Mouse (Mus musculus): ENCODE data around the gene Vps50. TPM values are rescaled to one million over a fixed set of nuclear protein-coding genes. Genes with fewer than 3 reads are reported as not detected.
"Not testable (repeated sequence)": the region's sequence is repeated elsewhere in the genome, so short reads cannot be mapped to it uniquely, and the experiment has no call there.

Vps50 gene
- polyA plus RNA-seq, 1 experiment from 2014 or later: 29.2 TPM

DNA sequence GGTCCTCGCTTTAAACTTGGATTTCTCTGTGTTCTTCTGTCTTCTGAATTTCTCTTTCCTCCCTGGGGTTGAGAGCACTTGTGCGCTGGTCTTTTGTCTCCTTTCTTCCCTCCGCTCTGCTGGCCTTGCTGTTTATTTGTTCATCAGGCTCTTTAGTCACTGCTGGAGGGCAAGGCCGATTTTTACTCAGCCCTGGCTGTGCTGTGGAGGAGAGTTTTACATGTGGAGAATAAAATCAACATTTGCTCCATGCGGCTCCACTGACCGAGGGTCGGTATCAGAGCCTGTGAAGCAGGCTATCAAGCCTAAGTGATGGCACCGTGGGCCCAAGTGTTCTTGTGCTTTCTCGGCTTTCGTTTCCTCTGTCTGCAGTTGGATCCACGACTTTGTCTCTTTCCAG lies 13.4 kb downstream of the Vps50 start:
- no peaks in the 10 kb centered on the region for H3K36me3 ChIP-seq (ENCODE audit: insufficient read depth, low read length)
- H3K4me1 ChIP-seq (ENCODE audit: insufficient read depth, low read length): no peaks in the 10 kb centered on the region
- no peak overlapping the region for H3K27ac ChIP-seq (ENCODE audit: low read length)
- ATAC-seq (ENCODE audit: low FRiP score, low TSS enrichment): no peak
- H3K9ac ChIP-seq (replicated peaks; ENCODE audit: low read length): no peak overlapping the region
- H3K4me3 ChIP-seq (ENCODE audit: low read length): no peak overlapping the region
- no peak overlapping the region for H3K4me2 ChIP-seq (replicated peaks; ENCODE audit: low read depth, low read length)
- no peaks in the 10 kb centered on the region for H3K9me3 ChIP-seq (ENCODE audit: low read length)
- H3K27me3 ChIP-seq (ENCODE audit: insufficient read depth, low read length): no peaks in the 10 kb centered on the region
- 70% methylated on average over 11 of the region's 11 CpGs for WGBS

DNA sequence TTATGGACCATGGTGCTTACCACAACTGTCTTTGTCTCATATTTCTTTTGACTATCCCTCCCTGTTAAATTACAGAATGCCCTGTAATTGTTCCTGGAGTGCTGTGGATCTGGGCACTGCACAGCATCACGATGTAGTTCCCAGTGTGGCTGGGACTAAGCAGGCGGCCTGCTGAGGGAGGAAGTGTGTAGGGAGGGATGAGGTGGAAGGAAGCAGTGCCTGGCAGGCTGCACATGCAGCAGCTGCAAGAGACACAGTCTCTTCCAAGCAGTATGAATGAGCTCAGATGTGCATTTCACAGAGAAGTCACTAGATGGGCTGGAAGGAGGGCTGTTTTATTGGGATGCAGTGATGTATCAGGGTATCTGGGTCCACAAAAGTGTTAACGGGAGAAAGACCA lies 14.4 kb downstream of the Vps50 start:
- WGBS: 43% methylated on average over 3 of the region's 3 CpGs
- Histone ChIP-seq H3K9me3 (ENCODE audit: low read length) (no peaks in the 10 kb centered on the region), H3K4me1 (ENCODE audit: insufficient read depth, low read length) (no peaks in the 10 kb centered on the region), H3K4me3 (ENCODE audit: low read length) (no peak overlapping the region), H3K36me3 (ENCODE audit: insufficient read depth, low read length) (0 out of 2 replicates have a peak, but pooled peaks cover 2% of the 10 kb centered on the region), H3K4me2 (replicated peaks; ENCODE audit: low read depth, low read length) (no peak overlapping the region), H3K9ac (replicated peaks; ENCODE audit: low read length) (no peak overlapping the region), H3K27ac (ENCODE audit: low read length) (no peak overlapping the region), H3K27me3 (ENCODE audit: insufficient read depth, low read length) (no peaks in the 10 kb centered on the region)
- no peak for ATAC-seq (ENCODE audit: low FRiP score, low TSS enrichment)

DNA sequence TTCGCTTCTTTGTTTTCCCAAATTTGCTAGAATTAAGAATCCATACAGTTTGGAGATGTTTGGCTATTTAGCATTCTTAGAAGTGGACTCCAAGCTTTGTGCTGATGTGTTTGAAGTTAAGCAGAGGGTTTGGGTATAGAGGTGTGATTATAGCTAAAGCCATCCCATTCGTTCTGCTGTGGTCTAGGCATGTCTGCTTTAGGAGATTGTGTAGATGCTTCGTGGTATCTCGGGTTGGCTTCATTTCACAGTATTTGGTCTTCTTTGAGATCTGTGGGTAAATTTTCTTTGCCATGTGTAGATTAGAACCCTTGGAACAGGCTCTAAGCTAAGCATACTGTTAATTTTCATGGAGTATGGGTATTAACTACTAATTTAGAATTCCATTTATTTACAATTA lies 30.0 kb downstream of the Vps50 start:
- no peaks in the 10 kb centered on the region for H3K9me3 ChIP-seq (ENCODE audit: low read length)
- 94% methylated on average over 4 of the region's 4 CpGs for WGBS
- H3K4me1 ChIP-seq (ENCODE audit: insufficient read depth, low read length): no peaks in the 10 kb centered on the region
- H3K27ac ChIP-seq (ENCODE audit: low read length): no peak overlapping the region
- H3K4me3 ChIP-seq (ENCODE audit: low read length): no peak overlapping the region
- H3K36me3 ChIP-seq (ENCODE audit: insufficient read depth, low read length): no peaks in the 10 kb centered on the region
- H3K9ac ChIP-seq (replicated peaks; ENCODE audit: low read length): no peak overlapping the region
- no peak for ATAC-seq (ENCODE audit: low FRiP score, low TSS enrichment)
- H3K4me2 ChIP-seq (replicated peaks; ENCODE audit: low read depth, low read length): no peak overlapping the region
- H3K27me3 ChIP-seq (ENCODE audit: insufficient read depth, low read length): no peaks in the 10 kb centered on the region

DNA sequence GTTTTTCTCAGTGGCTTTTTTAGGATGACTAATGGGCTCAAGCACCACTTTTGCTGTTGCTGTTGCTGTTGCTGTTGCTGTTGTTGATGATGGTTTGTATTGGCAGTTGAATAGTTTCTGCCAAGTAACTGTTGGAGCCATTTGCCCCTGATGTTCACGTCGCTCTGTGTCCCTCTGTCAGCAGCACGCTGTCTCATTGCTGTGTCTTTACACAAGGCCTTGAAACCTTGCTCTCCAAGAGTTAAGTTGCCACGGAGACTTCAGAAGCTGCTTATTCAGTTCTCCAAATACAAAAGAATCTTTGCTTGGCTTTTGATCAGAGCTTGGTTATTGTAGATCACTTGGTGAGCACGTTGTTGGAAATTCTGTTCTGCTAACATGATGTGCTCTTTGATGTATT lies 33.3 kb downstream of the Vps50 start:
- no peaks in the 10 kb centered on the region for H3K4me1 ChIP-seq (ENCODE audit: insufficient read depth, low read length)
- no peak overlapping the region for H3K9ac ChIP-seq (replicated peaks; ENCODE audit: low read length)
- H3K36me3 ChIP-seq (ENCODE audit: insufficient read depth, low read length): no peaks in the 10 kb centered on the region
- ATAC-seq (ENCODE audit: low FRiP score, low TSS enrichment): no peak
- no peaks in the 10 kb centered on the region for H3K27me3 ChIP-seq (ENCODE audit: insufficient read depth, low read length)
- no peak overlapping the region for H3K4me3 ChIP-seq (ENCODE audit: low read length)
- no peak overlapping the region for H3K4me2 ChIP-seq (replicated peaks; ENCODE audit: low read depth, low read length)
- H3K27ac ChIP-seq (ENCODE audit: low read length): no peak overlapping the region
- H3K9me3 ChIP-seq (ENCODE audit: low read length): no peaks in the 10 kb centered on the region
- 81% methylated on average over 5 of the region's 5 CpGs for WGBS

DNA sequence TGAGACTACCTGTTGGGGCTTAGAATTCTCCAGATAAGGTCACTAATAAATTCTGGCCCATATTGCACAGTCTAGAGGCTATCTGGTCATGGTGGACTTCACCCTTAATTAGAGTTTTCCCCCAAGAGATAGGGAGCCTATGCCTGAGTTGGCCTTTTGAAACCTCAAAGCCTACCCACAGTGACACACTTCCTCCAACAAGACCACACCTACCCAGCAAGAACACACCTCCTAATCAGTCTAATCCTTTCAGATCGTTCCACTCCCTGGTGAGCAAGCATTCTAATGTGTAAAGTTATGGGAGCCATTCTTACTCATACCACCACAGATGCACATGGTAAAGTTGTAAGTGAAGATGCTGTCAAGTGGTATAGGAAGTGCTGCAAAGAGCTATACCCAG lies 37.9 kb downstream of the Vps50 start:
- Histone ChIP-seq H3K4me1 (ENCODE audit: insufficient read depth, low read length) (no peaks in the 10 kb centered on the region), H3K27me3 (ENCODE audit: insufficient read depth, low read length) (no peaks in the 10 kb centered on the region), H3K27ac (ENCODE audit: low read length) (no peak overlapping the region), H3K9ac (replicated peaks; ENCODE audit: low read length) (no peak overlapping the region), H3K4me3 (ENCODE audit: low read length) (no peak overlapping the region), H3K4me2 (replicated peaks; ENCODE audit: low read depth, low read length) (no peak overlapping the region), H3K9me3 (ENCODE audit: low read length) (no peaks in the 10 kb centered on the region), H3K36me3 (ENCODE audit: insufficient read depth, low read length) (no peaks in the 10 kb centered on the region)
- WGBS: 63% methylated on average over 1 of the region's 1 CpGs
- ATAC-seq (ENCODE audit: low FRiP score, low TSS enrichment): no peak

DNA sequence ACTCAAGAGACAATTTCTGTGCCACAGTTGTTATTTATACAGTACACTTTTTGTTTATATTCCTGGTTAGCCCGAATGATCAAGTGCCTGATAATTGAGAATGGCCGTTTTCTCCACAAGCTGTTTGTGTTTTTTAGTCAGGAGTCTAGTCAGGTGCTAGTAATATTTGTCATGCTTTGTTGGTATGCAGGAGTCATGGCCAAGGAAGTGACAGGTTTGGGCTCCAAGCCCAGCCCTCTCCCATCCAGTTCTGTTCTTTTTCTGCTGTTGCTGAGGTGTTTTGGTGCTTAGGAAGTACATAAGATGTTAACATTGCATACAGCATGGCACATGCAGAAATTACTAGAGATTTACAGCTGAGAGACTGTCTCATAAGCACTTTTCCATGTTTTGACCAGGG lies 41.3 kb downstream of the Vps50 start:
- H3K4me1 ChIP-seq (ENCODE audit: insufficient read depth, low read length): no peaks in the 10 kb centered on the region
- 82% methylated on average over 2 of the region's 2 CpGs for WGBS

DNA sequence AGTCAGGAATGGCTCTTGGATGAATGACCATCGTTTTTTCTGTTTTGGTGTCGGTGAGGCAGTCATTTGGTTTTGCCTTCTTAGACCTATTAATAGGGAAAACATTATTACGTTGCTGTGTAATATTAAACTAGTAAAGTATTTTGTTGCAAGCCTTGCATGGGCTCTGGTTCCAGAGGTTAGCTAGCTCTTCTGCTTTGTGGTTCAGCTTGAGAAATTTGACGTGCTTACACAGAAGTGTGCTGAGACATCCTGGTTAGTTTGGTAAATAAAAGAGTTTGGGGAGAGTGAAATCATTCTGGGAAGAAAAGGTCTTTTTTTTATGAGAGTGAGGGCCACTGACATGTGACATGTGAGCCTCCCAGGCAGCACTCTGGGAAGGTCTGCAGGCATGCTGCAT lies 45.7 kb downstream of the Vps50 start:
- no peaks in the 10 kb centered on the region for H3K9me3 ChIP-seq (ENCODE audit: low read length)
- no peaks in the 10 kb centered on the region for H3K4me1 ChIP-seq (ENCODE audit: insufficient read depth, low read length)
- H3K27ac ChIP-seq (ENCODE audit: low read length): no peak overlapping the region
- no peak overlapping the region for H3K4me3 ChIP-seq (ENCODE audit: low read length)
- no peaks in the 10 kb centered on the region for H3K27me3 ChIP-seq (ENCODE audit: insufficient read depth, low read length)
- no peak overlapping the region for H3K4me2 ChIP-seq (replicated peaks; ENCODE audit: low read depth, low read length)
- 76% methylated on average over 4 of the region's 4 CpGs for WGBS
- H3K9ac ChIP-seq (replicated peaks; ENCODE audit: low read length): no peak overlapping the region
- 0 out of 2 replicates have a peak, but pooled peaks cover 3% of the 10 kb centered on the region for H3K36me3 ChIP-seq (ENCODE audit: insufficient read depth, low read length)
- ATAC-seq (ENCODE audit: low FRiP score, low TSS enrichment): no peak

More for the DNA sequence above, 41.3 kb downstream of the Vps50 start:
- no peak overlapping the region for H3K27ac ChIP-seq (ENCODE audit: low read length)
- H3K36me3 ChIP-seq (ENCODE audit: insufficient read depth, low read length): no peaks in the 10 kb centered on the region
- H3K9ac ChIP-seq (replicated peaks; ENCODE audit: low read length): no peak overlapping the region
- H3K4me2 ChIP-seq (replicated peaks; ENCODE audit: low read depth, low read length): no peak overlapping the region
- ATAC-seq (ENCODE audit: low FRiP score, low TSS enrichment): no peak
- H3K4me3 ChIP-seq (ENCODE audit: low read length): no peak overlapping the region
- H3K27me3 ChIP-seq (ENCODE audit: insufficient read depth, low read length): no peaks in the 10 kb centered on the region
- H3K9me3 ChIP-seq (ENCODE audit: low read length): no peaks in the 10 kb centered on the region

DNA sequence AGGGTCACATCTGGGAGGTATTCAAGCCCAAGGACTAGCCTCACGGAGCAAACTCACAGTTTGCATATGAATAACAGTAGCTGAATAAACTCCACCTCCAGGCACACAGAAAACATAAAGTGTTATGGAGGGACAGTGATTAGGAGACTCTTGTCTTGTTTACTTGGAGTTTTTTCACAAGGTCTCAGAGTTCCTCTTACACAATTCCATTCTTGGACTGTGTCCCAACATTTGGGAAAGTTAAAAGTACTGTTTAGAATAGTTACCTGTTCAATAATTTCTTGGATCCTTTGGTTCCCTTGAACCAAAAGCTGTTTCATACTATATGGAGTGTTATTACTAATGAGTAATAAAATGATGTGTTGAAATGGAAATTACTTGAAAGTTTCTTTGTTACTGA lies 46.8 kb downstream of the Vps50 start:
- Histone ChIP-seq H3K27ac (ENCODE audit: low read length) (no peak overlapping the region), H3K36me3 (ENCODE audit: insufficient read depth, low read length) (0 out of 2 replicates have a peak, but pooled peaks cover 3% of the 10 kb centered on the region), H3K4me2 (replicated peaks; ENCODE audit: low read depth, low read length) (no peak overlapping the region), H3K4me1 (ENCODE audit: insufficient read depth, low read length) (no peaks in the 10 kb centered on the region), H3K9ac (replicated peaks; ENCODE audit: low read length) (no peak overlapping the region), H3K4me3 (ENCODE audit: low read length) (no peak overlapping the region), H3K27me3 (ENCODE audit: insufficient read depth, low read length) (no peaks in the 10 kb centered on the region), H3K9me3 (ENCODE audit: low read length) (no peaks in the 10 kb centered on the region)
- ATAC-seq (ENCODE audit: low FRiP score, low TSS enrichment): no peak
- WGBS: 70% methylated on average over 1 of the region's 1 CpGs

DNA sequence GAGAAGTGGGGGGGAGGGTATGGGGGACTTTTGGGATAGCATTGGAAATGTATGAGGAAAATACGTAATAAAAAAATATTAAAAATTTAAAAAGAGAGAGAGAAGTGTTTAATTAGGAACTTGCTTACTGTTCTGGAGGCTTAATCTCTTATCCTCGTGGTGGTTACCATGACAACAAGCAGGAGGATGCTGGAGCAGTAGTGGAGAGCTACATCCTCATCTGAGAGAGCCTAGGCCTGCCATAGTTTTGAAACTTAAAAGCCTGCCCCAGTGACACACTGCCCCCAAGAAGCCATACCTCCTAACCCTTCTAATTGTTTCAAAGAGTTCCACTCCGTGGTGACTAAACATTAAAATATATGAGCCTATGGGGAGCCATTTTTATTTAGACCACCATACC lies 50.8 kb downstream of the Vps50 start:
- H3K4me2 ChIP-seq (replicated peaks; ENCODE audit: low read depth, low read length): no peak overlapping the region
- no peaks in the 10 kb centered on the region for H3K4me1 ChIP-seq (ENCODE audit: insufficient read depth, low read length)
- WGBS: 77% methylated on average over 3 of the region's 3 CpGs
- H3K36me3 ChIP-seq (ENCODE audit: insufficient read depth, low read length): 0 out of 2 replicates have a peak, but pooled peaks cover 3% of the 10 kb centered on the region
- no peak overlapping the region for H3K4me3 ChIP-seq (ENCODE audit: low read length)
- no peaks in the 10 kb centered on the region for H3K9me3 ChIP-seq (ENCODE audit: low read length)
- H3K27me3 ChIP-seq (ENCODE audit: insufficient read depth, low read length): no peaks in the 10 kb centered on the region
- H3K27ac ChIP-seq (ENCODE audit: low read length): no peak overlapping the region
- H3K9ac ChIP-seq (replicated peaks; ENCODE audit: low read length): no peak overlapping the region
- ATAC-seq (ENCODE audit: low FRiP score, low TSS enrichment): no peak

DNA sequence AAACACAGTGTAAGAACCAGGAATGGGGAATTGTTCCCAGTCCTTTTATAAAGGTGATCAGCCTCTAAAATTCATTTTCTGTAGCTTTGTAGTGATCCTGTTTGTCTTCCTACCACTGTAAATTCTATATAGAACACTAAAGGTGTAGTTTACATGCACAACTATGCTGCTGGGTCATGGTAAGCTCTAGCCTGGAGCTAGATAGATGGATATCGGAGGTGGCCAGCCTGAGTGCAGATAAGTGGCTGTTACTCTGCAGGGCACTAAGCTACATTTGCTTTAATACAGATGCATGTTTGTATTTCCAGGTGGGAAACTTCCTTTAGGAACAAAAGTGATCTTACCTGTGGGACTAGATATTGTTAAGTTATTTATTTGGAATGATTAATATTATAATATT lies 51.8 kb downstream of the Vps50 start:
- no peak for ATAC-seq (ENCODE audit: low FRiP score, low TSS enrichment)
- Histone ChIP-seq H3K27me3 (ENCODE audit: insufficient read depth, low read length) (no peaks in the 10 kb centered on the region), H3K9me3 (ENCODE audit: low read length) (no peaks in the 10 kb centered on the region), H3K36me3 (ENCODE audit: insufficient read depth, low read length) (0 out of 2 replicates have a peak, but pooled peaks cover 3% of the 10 kb centered on the region), H3K27ac (ENCODE audit: low read length) (no peak overlapping the region), H3K4me3 (ENCODE audit: low read length) (no peak overlapping the region), H3K4me2 (replicated peaks; ENCODE audit: low read depth, low read length) (no peak overlapping the region), H3K4me1 (ENCODE audit: insufficient read depth, low read length) (no peaks in the 10 kb centered on the region), H3K9ac (replicated peaks; ENCODE audit: low read length) (no peak overlapping the region)
- WGBS: 97% methylated on average over 1 of the region's 1 CpGs

DNA sequence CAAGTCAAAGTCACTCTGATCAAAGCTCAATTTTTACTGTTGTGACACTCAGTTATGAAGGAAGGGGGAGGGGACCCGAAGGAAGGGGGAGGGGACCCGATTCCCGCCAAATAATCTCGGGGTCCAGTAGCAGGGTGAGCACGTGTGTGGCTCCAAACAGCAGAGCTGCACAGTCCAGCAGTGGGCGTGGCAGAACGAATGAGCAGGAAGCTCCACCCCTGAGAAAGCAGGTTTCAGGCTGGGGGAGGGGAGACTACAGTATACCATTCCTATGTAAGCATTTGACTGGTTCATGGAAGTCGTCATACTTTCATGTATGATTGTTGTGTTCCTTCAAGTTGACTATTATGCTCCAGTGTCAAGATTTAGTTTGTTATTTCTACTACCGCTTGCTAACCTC lies 54.5 kb downstream of the Vps50 start:
- not testable (repeated sequence) for H3K27me3 ChIP-seq (ENCODE audit: insufficient read depth, low read length); H3K9ac ChIP-seq (replicated peaks; ENCODE audit: low read length); H3K9me3 ChIP-seq (ENCODE audit: low read length); H3K4me1 ChIP-seq (ENCODE audit: insufficient read depth, low read length); H3K27ac ChIP-seq (ENCODE audit: low read length); H3K4me3 ChIP-seq (ENCODE audit: low read length); H3K4me2 ChIP-seq (replicated peaks; ENCODE audit: low read depth, low read length); H3K36me3 ChIP-seq (ENCODE audit: insufficient read depth, low read length); ATAC-seq (ENCODE audit: low FRiP score, low TSS enrichment)
- WGBS: 88% methylated on average over 9 of the region's 9 CpGs
